Mouse (Mus musculus) adrenal gland, postnatal 4 days (tissue): ENCODE results near the gene Gm10320. TPM values are rescaled to one million over a fixed set of nuclear protein-coding genes. Genes with fewer than 3 reads are reported as not detected.

Experiments used
- DNase-seq, 2 experiments: peaks; one replicate each; pipeline ENCODE4 v3.0.0; 2021 to 2022; ENCODE audit warnings: low spot score in 2 of 2, mixed read lengths in 2 of 2
- long read RNA-seq, 2 experiments: library from polyadenylated mRNA; stranded (forward); transcript quantifications; one replicate each; pipeline ENCODE4 v2.0.0; 2021
- total RNA-seq, 2 experiments: library from RNA; stranded (reverse); gene quantifications; 2 replicates each; pipeline ENCODE4 v1.2.3; 2021

Gene Gm10320
- total RNA-seq = under 1 TPM in 1 of 2 experiments, not detected in 1; 0.68 TPM
- long read RNA-seq, experiment 1 = 0 reads
- long read RNA-seq, experiment 2, partial matches to known transcripts = 1 of 1 reads
- long read RNA-seq, experiment 2, other reads (novel, unspliced or antisense) = 0 of 1 reads

- no peak for DNase-seq
Observed at GRCm38 (mm10) chr13:98491909-98492308, at the start of gene Gm10320. TSS of gene Gm10320 (minus strand) at chr13:98492001.

GRCm38 (mm10) chr13:98541601-98542000 lies 49.8 kb upstream of the Gm10320 start:
- DNase-seq = no peak

- DNase-seq = no peak
Observed at GRCm38 (mm10) chr13:98540206-98540605, 48.4 kb upstream of the Gm10320 start.

- DNase-seq = no peak
Observed at GRCm38 (mm10) chr13:98539311-98539710, 47.5 kb upstream of the Gm10320 start.

- DNase-seq = no peak
Observed at GRCm38 (mm10) chr13:98538587-98538986, 46.8 kb upstream of the Gm10320 start.

- DNase-seq = no peak
Observed at GRCm38 (mm10) chr13:98534913-98535262, 43.1 kb upstream of the Gm10320 start.

- DNase-seq = peak in 1 of 2 experiments; percentile 40
Observed at GRCm38 (mm10) chr13:98534190-98534912, 42.5 kb upstream of the Gm10320 start.

GRCm38 (mm10) chr13:98533415-98533814 lies 41.6 kb upstream of the Gm10320 start:
- DNase-seq = no peak

GRCm38 (mm10) chr13:98532699-98533375 lies 41.0 kb upstream of the Gm10320 start:
- DNase-seq = no peak

- no peak for DNase-seq
Observed at GRCm38 (mm10) chr13:98531976-98532375, 40.2 kb upstream of the Gm10320 start.

- DNase-seq = no peak
Observed at GRCm38 (mm10) chr13:98531306-98531705, 39.5 kb upstream of the Gm10320 start.

- DNase-seq = no peak
Observed at GRCm38 (mm10) chr13:98523719-98524316, 32.0 kb upstream of the Gm10320 start.

- DNase-seq = no peak
Observed at GRCm38 (mm10) chr13:98518341-98518740, 26.5 kb upstream of the Gm10320 start.

GRCm38 (mm10) chr13:98517666-98518065 lies 25.9 kb upstream of the Gm10320 start:
- no peak for DNase-seq

GRCm38 (mm10) chr13:98516985-98517384 lies 25.2 kb upstream of the Gm10320 start:
- DNase-seq = no peak

GRCm38 (mm10) chr13:98512066-98512465 lies 20.3 kb upstream of the Gm10320 start:
- DNase-seq = no peak

- no peak for DNase-seq
Observed at GRCm38 (mm10) chr13:98507656-98508055, 15.9 kb upstream of the Gm10320 start.

GRCm38 (mm10) chr13:98506496-98506895 lies 14.7 kb upstream of the Gm10320 start:
- DNase-seq = no peak

GRCm38 (mm10) chr13:98505989-98506388 lies 14.2 kb upstream of the Gm10320 start:
- no peak for DNase-seq

- DNase-seq = no peak
Observed at GRCm38 (mm10) chr13:98505489-98505857, 13.7 kb upstream of the Gm10320 start.

- no peak for DNase-seq
Observed at GRCm38 (mm10) chr13:98504661-98505488, 13.1 kb upstream of the Gm10320 start.
